Mouse (Mus musculus): ENCODE measurements at regions not wholly inside any gene's neighbourhood (a gene's known extent, or its start where the extent isn't known, plus 50 kb on each side); places are given as distances from the start of the nearest gene placed in this dataset.

DNA sequence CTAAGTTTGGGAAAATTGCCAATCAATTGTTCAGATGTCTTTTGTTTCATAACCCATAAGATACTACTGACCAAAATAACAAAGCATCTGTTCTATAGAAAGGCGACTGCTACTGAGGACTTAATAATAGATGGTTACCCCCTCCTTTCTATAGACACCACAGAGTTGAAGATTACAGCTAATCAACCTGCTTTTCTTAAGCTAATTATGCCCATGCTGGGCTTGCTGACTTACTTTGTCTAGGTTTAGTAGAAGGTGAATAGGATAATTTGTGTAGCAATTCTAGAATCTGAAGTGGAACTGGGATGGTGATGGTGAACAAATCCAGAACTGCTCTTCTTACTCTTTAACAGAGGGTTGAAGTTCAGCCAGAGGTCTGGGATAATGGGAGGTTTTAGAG lies 53.8 kb upstream of the Tbx18 start:
- no peak for DNase-seq (ENCODE audit: extremely low read depth, low read depth)

DNA sequence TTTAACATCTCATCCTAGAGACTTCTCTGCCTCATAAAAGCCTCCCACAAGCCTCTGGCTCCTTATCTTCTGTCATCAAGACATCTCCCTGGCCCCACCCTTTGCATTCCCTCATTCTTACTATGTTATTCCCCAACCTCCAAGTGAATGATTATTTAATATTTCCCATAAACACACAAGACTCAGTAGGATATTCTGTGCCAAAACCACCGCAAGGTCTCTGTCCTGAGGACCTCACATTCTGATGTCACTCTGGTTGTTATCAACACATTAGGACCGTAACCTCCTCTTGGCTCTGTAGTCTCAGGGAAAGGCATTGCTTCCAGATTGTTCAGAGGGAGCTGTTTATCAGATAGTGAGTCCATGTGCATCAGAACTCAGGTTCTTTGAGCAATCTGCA lies 80.7 kb upstream of the Tbx18 start:
- no peak for DNase-seq (ENCODE audit: extremely low read depth, low read depth)

DNA sequence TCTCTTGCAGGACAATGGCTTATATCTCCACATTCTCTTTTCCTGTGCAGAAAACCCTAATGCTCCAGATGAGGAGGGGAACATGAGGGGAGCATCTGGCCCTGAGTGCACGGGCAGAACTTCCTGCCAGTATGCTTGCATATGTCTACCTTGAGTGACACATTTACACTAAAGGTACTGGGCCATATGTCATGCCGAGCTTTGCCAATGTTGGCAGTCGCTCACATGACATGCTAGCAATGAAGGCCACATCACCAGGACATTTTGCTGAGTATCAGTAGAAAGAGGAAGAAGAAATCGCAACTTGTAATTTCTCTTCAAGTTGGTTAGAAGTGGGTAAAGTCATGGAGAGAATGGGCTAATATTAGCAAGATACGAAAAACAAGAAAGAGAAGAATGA lies 91.2 kb upstream of the Tbx18 start:
- DNase-seq (ENCODE audit: extremely low read depth, low read depth): no peak

DNA sequence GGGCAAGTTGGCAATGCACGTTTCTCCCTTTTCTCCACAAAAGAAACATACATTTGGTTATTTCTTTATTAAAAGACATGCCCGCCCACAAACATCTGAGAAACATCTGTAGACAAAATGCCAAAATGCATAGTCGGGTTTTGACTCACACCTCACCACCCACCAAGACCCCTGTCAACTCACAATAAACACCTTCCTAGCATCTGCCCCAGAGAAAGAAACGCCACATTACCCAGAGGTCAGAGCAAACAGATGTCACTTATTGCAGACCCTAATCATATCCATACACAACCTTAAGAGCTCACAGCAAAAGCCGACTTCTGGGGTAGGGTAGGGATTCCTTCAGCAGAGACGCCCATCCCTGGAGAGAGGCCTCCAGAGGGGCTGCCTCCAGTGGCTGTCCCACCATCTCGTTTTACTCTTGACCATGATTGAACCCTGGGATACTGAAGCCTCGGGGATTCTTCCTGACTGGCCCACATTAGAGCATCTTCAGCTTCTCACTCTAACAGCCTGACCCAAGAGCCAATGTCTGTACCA lies 93.7 kb upstream of the Tbx18 start:
- DNase-seq (ENCODE audit: extremely low read depth, low read depth): no peak

DNA sequence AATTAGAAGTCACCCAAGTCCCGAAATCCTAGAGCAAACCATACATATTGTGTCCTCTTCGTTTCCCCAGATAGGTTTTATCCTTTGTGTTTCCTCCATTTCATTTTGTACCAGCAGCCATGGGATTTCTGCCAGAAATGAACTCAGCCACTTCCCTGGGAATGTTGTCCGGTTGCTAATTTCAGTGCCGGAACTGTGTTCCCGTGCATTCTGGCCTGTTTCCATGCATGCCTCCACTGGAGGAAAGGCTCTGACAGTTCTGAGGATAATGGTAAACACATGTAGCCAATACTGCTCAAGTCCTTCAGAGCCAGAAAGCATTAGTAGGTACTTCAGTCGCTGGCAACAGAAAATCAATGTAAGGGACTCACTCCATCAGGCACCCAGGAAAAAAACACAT lies 112.8 kb upstream of the Tbx18 start:
- DNase-seq (ENCODE audit: extremely low read depth, low read depth): no peak

DNA sequence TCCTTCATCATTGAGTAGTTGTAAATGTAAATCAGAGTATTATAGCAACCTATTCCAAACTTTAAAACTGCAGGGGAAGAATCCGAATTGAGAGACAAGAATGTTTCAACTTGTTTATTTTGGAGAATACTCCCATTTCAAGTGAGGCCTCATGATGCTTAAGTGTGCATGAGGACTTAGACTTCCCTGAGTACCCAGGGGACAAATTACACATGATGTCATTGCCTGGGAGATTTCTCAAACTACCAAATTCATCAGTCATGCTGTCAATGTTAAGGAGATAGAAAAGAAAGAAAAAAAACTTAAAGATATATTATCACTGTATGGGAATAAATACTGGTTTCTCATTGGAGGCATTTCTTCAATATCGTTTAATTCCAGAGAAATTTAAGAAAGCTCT lies 113.4 kb upstream of the Tbx18 start:
- no peak for DNase-seq (ENCODE audit: extremely low read depth, low read depth)

DNA sequence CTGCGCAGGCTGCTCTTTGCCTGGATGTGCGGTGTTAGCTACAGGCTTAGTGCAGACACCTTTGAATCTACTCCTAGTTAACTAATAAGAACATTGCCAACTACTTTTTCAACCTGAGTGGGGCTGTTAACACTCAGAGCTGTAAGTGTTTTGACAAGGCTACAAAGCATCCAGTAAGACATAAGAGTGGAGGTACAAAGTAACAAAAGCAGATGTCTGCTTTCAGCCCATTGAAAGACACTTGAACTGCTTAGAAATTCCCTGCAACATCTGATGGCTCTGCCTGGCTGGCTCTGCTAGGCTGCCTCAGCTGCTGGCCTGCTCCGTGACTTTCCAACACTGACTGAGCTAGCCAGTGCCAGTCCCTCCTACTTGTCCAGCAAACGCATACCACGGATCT lies 117.8 kb upstream of the Tbx18 start:
- no peak for DNase-seq (ENCODE audit: extremely low read depth, low read depth)

DNA sequence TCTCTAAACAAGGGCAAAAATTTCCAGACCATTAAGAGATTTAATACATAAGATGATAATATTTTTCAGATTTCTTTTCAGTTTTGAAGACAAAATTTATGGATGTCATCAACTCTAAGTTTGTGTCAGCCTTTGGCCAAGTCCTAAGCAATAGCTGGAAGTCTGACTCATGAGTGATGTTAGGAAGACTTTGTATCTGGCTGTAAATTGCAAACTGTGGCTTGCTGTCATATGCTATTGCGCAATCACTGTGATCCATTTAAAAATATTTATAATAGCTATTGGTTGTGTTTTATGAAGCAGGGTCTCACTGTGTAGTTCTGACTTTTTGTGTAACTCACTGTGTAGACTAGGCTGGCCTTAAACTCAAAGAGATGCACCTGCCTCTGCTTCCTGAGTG lies 119.1 kb upstream of the Tbx18 start:
- DNase-seq (ENCODE audit: extremely low read depth, low read depth): no peak

DNA sequence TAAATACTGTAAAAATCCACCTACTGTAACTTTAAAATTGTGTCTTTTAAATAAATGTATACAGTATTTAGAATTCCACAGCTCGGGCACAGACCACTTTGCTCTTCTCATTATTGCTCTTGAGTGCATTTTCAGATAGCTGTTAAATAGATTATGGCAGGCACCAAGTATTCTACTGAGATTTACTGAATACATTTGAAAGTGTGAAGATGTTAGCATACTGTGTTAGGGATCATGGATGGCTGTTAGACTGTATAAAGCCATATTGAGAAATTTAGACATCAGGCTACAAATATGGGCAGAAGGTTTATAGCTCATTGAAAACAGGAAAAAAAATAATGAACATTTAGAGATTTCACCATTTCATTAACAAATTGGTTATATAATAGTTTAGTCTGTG lies 130.5 kb upstream of the Tbx18 start:
- no peak for DNase-seq (ENCODE audit: extremely low read depth, low read depth)

DNA sequence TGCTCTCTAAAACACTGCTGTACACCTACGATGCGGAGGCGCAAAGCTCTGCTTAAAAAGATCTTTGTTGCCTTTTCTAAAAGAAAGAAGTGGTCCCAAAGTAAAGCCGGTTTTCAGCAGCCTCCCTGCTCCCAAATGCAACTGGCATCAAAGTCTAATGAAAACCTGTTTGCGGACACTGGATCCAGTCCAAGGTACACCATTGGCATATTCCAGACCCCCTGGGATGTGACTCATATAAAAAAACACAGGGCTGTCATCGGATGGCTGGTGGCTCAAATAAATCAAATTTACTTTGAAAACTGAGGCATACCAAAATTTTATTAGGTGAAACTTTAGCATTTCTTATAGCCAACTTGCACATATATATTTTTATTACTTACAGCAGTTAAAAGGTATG lies 134.2 kb upstream of the Tbx18 start:
- no peak for DNase-seq (ENCODE audit: extremely low read depth, low read depth)

DNA sequence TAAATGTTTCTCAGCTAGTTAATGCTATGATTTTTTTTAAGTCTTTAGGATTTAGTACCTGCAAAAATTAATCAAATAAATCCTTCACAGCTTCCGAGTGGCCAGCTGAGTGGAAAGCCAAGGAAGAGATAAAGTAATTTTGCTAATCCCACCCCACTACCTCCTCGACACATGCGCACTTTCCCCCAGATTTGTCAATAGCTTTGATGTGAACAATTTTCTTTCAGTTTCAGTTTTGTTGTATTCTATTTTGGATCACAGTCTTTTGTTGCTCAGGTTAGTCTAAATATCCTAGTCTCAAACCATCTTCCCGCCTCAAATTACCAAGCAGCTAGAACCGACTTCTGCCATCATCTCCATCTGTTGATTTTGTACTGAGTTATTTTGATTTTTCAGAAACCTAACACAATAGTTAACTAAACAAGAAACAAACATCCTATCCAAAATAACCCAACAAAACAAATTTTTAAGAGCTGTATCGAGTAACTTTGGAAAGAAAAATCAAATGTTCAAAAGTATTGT lies 141.4 kb upstream of the Tbx18 start:
- no peak for DNase-seq (ENCODE audit: extremely low read depth, low read depth)

DNA sequence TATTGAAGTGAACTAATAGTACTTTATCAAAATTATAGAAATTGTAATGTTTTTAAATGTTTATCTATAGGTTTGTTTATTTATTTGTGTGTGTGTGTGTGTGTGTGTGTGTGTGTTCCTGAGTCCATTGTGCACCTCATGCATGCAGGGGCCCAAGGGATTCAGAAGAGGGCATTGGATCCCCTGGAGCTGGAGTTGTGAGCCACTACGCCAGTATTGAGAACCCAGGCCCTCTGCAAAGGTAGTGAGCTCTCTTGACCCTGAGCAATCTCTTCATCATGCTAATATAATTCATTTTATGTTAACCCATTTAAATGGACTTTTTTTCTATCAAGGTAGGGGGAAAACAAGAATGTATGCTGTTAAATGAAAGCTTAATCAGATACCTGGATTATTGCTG lies 151.5 kb upstream of the Tbx18 start:
- no peak for DNase-seq (ENCODE audit: extremely low read depth, low read depth)

DNA sequence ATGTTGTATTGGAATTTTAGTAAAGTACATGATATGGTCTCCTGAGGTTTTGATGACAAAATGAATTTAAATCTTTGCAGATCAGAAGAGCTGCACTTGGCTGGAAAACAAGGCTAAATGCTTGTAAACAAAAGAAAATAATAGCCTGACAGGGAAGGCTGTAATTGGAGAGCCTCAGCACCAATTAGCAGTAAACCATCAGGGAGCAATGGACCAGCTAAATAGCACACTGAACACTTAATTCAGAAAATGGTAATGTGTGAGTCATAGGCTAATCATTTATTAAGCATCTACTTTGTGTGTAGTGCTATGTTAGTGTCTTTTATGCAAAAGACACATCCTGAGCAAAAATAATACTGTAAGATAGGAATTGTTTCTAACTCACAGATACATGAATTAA lies 152.0 kb upstream of the Tbx18 start:
- DNase-seq (ENCODE audit: extremely low read depth, low read depth): no peak

DNA sequence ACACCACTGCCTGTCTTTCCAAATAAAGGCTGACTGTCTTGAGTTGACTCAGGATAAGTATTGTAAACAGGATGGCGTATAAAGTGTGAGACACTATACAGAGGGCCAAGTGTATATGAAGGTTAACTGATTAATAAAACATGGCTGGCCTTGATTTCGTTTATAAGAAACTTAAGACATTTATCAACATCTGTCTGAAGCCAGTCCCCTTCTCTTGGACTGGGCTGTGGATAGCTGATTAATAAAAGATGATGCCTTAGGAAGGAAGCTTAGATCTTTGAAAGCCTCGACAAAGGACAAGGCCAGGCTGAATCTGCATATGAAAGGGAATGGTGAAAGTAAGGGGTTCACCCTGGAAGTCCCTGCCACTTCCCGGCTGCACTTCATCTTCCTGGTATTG lies 163.0 kb upstream of the Tbx18 start:
- DNase-seq (ENCODE audit: extremely low read depth, low read depth): no peak

DNA sequence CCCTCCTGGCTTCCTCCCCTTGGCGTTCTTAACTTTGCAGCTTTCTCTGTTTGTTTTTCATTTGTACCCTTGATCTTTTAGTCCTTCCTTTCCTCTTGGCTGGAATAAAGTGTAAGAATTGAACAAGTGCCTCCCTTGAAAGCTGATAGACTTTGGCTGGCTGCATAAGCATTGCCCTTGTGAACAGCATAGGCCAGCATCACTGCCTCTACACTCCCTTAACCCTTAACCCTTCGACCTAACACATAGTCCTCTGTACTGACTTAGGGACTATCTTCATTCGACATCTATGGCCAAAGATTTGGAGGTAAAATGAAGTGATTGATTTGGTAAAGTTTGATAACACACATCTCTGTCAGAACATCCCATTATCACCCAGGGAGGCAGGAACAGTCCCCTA lies 163.5 kb upstream of the Tbx18 start:
- no peak for DNase-seq (ENCODE audit: extremely low read depth, low read depth)

DNA sequence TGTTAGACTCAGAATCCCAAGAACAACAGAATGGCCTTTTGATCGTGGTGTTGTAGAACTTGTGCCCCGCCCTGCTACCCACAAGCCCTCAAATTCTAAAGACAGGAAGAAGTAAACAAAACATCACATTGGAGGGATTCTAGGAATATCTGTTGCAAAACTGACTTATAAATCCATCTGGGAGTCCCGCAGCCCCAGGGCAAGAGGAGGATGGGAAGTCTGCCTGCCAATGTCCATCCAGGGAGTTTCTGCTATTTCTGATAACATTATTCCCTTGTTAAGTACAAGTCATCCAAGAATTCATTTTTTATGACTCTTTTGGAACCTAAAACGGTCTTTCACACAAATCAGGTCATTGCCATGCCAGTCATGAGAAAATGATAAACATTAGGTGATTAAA lies 164.5 kb upstream of the Tbx18 start:
- DNase-seq (ENCODE audit: extremely low read depth, low read depth): no peak

DNA sequence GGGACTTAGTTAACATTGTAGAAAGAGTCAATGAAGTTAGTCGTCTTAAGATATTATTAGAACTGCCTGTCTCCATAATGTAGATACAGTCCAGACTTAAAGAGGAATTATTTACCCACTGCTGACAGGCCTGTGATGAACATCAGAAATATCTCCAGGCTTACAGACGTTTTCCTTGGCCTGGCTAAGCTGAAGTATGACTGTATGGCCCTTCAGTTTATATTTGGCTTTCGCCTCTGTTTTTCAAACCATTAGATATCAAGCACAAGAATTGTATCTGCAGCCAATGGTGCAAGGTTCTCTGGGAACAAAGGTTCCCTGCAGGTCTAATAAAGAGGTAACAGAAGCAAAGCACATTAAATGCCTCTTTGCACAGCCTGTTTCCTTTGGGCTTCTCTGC lies 166.3 kb upstream of the Tbx18 start:
- DNase-seq (ENCODE audit: extremely low read depth, low read depth): no peak

DNA sequence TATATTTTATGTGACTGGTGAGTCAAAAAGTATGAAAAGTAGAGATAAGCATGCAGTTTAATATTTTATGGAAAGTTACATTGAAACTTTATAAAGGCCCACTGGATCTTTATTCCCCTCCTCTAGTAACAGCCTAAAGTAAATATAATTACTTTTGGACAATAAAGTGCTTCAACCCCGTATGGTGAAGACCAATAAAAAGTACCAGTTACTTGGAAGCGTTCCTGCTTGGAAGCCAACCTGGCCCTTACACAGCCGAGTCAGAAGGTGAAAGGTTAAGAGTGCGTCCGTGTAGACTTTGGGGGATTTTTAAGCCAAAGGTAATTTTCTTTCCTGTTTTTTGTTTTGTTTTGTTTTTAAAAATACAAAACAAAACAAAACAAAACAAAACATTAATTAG lies 168.3 kb upstream of the Tbx18 start:
- DNase-seq (ENCODE audit: extremely low read depth, low read depth): no peak

DNA sequence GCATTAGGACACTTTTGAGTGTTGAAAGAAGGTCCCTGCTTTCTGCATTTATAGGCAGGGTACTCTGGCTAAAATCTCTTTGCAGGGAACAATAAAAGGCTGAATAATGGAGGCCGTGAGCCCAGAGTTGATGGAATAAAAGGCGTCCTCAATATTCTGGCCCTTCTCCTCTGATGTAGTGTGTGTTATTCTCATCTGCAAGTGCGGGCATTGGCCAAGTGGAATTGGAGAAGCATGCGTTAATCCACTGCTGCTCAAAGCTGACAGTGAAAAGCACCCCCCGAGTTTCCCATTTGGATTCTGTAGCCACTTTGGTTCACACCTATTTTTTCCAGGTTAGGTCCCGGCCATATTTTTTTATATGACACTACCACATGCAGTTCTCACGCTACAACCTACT lies 168.7 kb upstream of the Tbx18 start:
- no peak for DNase-seq (ENCODE audit: extremely low read depth, low read depth)

DNA sequence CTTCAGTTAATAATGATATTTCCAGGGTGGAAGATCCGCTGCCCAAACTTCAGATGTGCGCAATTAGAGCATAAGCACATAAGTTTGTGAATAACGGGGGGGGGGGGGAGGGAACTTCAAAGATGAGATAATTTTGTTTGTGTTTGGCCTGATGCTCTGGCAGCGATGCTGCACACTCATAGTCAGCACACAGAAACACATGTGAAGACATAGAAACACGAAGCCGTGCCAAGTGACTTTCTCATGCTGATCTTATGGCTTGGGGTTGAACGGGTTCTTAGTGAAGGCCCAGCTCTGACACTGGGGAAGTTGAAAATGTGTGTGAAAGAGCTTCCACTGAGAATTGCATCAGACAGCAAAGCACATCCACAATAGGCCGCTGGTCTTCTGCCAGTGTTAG lies 190.2 kb upstream of the Tbx18 start:
- no peak for DNase-seq (ENCODE audit: extremely low read depth, low read depth)

DNA sequence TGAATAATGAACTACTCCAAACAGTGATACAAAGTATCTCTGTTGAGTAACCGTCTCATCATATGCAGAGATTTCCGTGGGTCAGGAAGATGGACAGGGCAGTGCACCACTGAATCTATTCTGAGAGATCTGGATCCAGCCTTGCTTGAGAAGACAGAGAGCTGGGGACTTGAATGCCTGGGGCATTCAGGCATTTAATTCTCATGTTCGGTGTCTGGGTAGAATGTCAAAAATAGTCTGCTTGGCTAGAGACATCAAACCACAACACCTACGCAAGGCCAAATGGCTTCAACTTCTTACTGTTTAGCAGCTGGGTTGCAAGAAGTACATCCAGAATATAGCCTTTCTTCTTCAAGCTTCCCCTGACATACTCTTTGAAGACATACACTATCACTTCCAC lies 194.1 kb upstream of the Tbx18 start:
- DNase-seq (ENCODE audit: extremely low read depth, low read depth): no peak

DNA sequence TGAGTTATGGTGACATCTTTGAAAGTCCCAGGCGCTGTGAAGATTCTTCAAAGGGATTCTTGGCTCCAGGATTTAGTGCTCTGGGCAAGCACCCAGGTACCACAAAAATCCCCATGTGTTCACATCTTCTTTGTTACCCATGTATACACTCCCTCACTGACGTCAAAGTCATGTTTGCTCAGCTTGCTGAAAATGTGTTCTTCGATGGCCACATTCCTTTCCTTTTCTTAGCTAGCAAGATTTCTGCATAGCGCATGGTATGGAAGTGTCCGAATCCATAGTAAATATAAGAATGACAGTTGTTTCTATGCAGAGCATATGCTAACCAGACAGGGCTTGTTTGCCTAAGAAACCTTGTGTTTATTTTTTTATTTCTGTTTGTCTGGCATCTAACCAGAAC lies 202.2 kb upstream of the Tbx18 start:
- no peak for DNase-seq (ENCODE audit: extremely low read depth, low read depth)

DNA sequence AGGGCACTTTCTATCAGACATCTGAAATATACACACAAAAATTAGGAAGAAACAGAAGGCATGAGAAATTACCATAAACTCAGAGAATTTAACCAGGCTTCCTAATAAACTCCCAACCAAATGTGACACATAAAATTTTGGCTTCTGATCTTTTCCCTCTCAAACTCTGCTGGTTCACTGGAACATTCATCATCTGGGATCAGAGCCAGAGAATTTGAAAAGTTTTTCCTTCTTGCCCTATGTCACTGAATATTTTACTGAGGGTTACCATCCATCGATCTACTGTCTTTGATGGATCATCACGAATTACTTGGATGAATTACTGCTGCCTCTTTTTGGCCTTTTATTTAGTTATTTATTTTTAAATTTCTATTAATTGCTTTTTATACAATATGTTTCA lies 221.4 kb upstream of the Tbx18 start:
- DNase-seq (ENCODE audit: extremely low read depth, low read depth): no peak

DNA sequence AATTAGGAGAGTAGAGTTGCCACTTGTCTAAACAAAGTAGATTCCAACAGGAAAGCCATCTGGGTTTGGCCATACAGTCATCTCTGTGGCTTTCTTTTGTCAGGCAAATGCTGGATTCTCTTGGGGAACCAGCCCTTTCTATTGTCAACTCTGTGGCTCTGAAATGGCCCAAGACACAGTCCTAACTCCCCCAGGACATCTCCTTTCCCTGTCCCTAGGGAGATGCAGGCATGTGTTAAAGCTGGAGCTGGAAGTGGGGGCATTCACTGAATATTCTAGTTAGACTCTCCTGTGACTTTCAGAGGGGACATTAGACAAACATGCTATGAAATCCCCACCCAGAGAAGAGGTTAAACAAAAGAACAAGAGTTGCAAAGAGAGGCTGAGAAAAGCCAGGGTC lies 223.9 kb upstream of the Tbx18 start:
- no peak for DNase-seq (ENCODE audit: extremely low read depth, low read depth)

Measured in MEL-GATA-1-ER (cell line).